Mouse (Mus musculus) ovary, postnatal 14 days (tissue): ENCODE data around the gene Bach2.

Experiments
- DNase-seq: peaks from one replicate; pipeline ENCODE4 v3.0.0; 2022; ENCODE audit warnings: low spot score

The Bach2 gene

GRCm38 (mm10) chr4:32564416-32564815 lies 325.8 kb downstream of the Bach2 start:
- no peak for DNase-seq

- no peak for DNase-seq
Measured at GRCm38 (mm10) chr4:32564918-32565317, 326.3 kb downstream of the Bach2 start.

- no peak for DNase-seq
Measured at GRCm38 (mm10) chr4:32569054-32569453, 330.4 kb downstream of the Bach2 start.

- DNase-seq, result no peak
Measured at GRCm38 (mm10) chr4:32569995-32570938, 331.7 kb downstream of the Bach2 start.

GRCm38 (mm10) chr4:32570939-32571317 lies 332.3 kb downstream of the Bach2 start:
- DNase-seq, result no peak

GRCm38 (mm10) chr4:32571441-32571840 lies 332.8 kb downstream of the Bach2 start:
- DNase-seq, result no peak

GRCm38 (mm10) chr4:32572118-32572517 lies 333.5 kb downstream of the Bach2 start:
- DNase-seq, result peak; percentile 38

GRCm38 (mm10) chr4:32573586-32573985 lies 335.0 kb downstream of the Bach2 start:
- DNase-seq, result no peak

GRCm38 (mm10) chr4:32574604-32575003 lies 336.0 kb downstream of the Bach2 start:
- DNase-seq, result no peak

- DNase-seq, result no peak
Measured at GRCm38 (mm10) chr4:32575165-32575564, 336.6 kb downstream of the Bach2 start.

- no peak for DNase-seq
Measured at GRCm38 (mm10) chr4:32579850-32580249, 341.2 kb downstream of the Bach2 start.

- DNase-seq, result no peak
Measured at GRCm38 (mm10) chr4:32584181-32584580, 345.6 kb downstream of the Bach2 start.

- DNase-seq, result peak; percentile 21
Measured at GRCm38 (mm10) chr4:32586596-32586995, 348.0 kb downstream of the Bach2 start.

GRCm38 (mm10) chr4:32587543-32587942 lies 348.9 kb downstream of the Bach2 start:
- no peak for DNase-seq

GRCm38 (mm10) chr4:32588237-32588636 lies 349.6 kb downstream of the Bach2 start:
- no peak for DNase-seq

- DNase-seq, result peak; percentile 50
Measured at GRCm38 (mm10) chr4:32601135-32601534, 362.5 kb downstream of the Bach2 start.

- no peak for DNase-seq
Measured at GRCm38 (mm10) chr4:32602660-32603059, 364.1 kb downstream of the Bach2 start, which contains the start of gene Gja10. Gene Gja10, minus strand, starts transcription at chr4:32602760.

GRCm38 (mm10) chr4:32615034-32615881 lies 376.7 kb downstream of the Bach2 start, which contains the start of gene Casp8ap2:
Gene Casp8ap2, plus strand, starts transcription at chr4:32615451.
- DNase-seq, result peak; percentile 98

- DNase-seq, result no peak
Measured at GRCm38 (mm10) chr4:32621637-32622036, 383.0 kb downstream of the Bach2 start.
